Mouse (Mus musculus) frontal cortex, postnatal 25 days (tissue): ENCODE measurements around the gene Lama2.

Source experiments
- DNase-seq, 2 experiments: peaks; one replicate each; pipeline ENCODE4 v3.0.0; 2022; ENCODE audit warnings: low spot score in 2 of 2

The Lama2 gene

GRCm38 (mm10) chr10:27188630-27189365 lies 430.8 kb downstream of the Lama2 start:
- DNase-seq, result no peak

- no peak for DNase-seq
Measured at GRCm38 (mm10) chr10:27184185-27184584, 435.4 kb downstream of the Lama2 start.

GRCm38 (mm10) chr10:27174271-27174670 lies 445.3 kb downstream of the Lama2 start:
- DNase-seq, result no peak

GRCm38 (mm10) chr10:27164738-27165137 lies 454.8 kb downstream of the Lama2 start:
- DNase-seq, result no peak

- no peak for DNase-seq
Measured at GRCm38 (mm10) chr10:27162364-27162763, 457.2 kb downstream of the Lama2 start.

- DNase-seq, result no peak
Measured at GRCm38 (mm10) chr10:27150220-27150619, 469.3 kb downstream of the Lama2 start.

- no peak for DNase-seq
Measured at GRCm38 (mm10) chr10:27140422-27140821, 479.1 kb downstream of the Lama2 start.

GRCm38 (mm10) chr10:27135768-27136167 lies 483.8 kb downstream of the Lama2 start:
- no peak for DNase-seq

GRCm38 (mm10) chr10:27133135-27133534 lies 486.4 kb downstream of the Lama2 start:
- peak in 1 of 2 experiments; percentile 61 for DNase-seq

GRCm38 (mm10) chr10:27127454-27127853 lies 492.1 kb downstream of the Lama2 start:
- no peak for DNase-seq

GRCm38 (mm10) chr10:27123763-27124162 lies 495.8 kb downstream of the Lama2 start:
- DNase-seq, result no peak

- no peak for DNase-seq
Measured at GRCm38 (mm10) chr10:27117815-27118214, 501.7 kb downstream of the Lama2 start.

- no peak for DNase-seq
Measured at GRCm38 (mm10) chr10:27116938-27117647, 502.5 kb downstream of the Lama2 start.

GRCm38 (mm10) chr10:27114131-27114530 lies 505.4 kb downstream of the Lama2 start:
- no peak for DNase-seq

- DNase-seq, result no peak
Measured at GRCm38 (mm10) chr10:27103811-27104210, 515.7 kb downstream of the Lama2 start.

GRCm38 (mm10) chr10:27101800-27102353 lies 517.7 kb downstream of the Lama2 start:
- DNase-seq, result no peak

GRCm38 (mm10) chr10:27077113-27077512 lies 542.4 kb downstream of the Lama2 start:
- no peak for DNase-seq

GRCm38 (mm10) chr10:27068794-27069435 lies 550.6 kb downstream of the Lama2 start:
- DNase-seq, result no peak

GRCm38 (mm10) chr10:27063671-27064070 lies 555.9 kb downstream of the Lama2 start:
- no peak for DNase-seq

GRCm38 (mm10) chr10:27054488-27054887 lies 565.1 kb downstream of the Lama2 start:
- DNase-seq, result no peak

GRCm38 (mm10) chr10:27047196-27047595 lies 572.4 kb downstream of the Lama2 start:
- no peak for DNase-seq

GRCm38 (mm10) chr10:27041812-27042211 lies 577.7 kb downstream of the Lama2 start:
- DNase-seq, result no peak
